ENCODE assay signal across 9 mouse cellular contexts in the genomic region with DNA sequence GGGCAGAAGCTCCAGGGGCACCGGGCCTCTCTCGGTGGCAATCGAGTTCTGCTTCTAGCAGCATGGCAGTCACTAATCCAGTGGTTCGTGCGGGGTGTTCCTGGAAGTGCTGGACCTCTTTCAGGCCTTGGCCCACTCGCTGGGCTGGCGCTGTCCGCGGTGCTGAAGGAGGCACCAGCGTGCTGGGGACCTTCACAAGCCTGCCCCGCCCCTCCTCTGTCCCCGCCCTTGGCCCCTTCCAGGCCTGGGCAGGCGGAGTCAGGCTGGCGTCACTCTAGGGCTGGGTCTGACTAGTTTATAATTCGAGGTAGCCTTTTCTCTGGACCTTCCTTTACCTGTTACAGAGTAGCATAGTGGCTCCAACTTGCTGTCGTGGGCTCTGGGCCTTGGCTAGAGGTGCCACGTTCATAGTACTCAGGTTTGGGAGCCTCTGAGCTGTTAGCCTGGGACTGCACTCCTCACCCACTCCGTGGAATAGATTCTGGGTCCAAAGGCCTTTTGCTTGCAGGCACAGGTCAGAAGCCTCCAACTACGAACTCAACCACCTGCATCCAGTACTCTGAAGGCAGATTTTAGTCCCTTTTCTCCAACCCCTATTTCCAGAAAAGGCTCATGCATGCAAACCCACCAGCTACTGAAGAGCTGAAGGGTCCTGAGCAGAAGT. TPM values are rescaled to one million over a fixed set of nuclear protein-coding genes. Genes with fewer than 3 reads are reported as not detected.
A peak's percentile ranks its signal among the peaks of the same experiment; 100 is the strongest.
DNase-seq lines count a peak whose midpoint lies in the region; ATAC-seq and TF ChIP-seq lines count a peak whose summit lies in the region.
"Had no signal": no experiment of that assay in that cellular context is flagged by ENCODE, and none has a peak within 500 bp of the region (broad histone marks: within the 10 kb centered on the region; RNA-seq: fewer than 3 reads in every experiment).

Gene Lhx3, minus strand, starts transcription at position 164 of the 664 bp plus-strand sequence.

- no peak within 1 kb of the TSS for H3K4me3 ChIP-seq in forebrain, postnatal 0 days (ENCODE audit: low read depth, low read length)
- H3K4me3 ChIP-seq in hindbrain, embryonic 10.5 days = peak within 1 kb of the TSS; percentile 39

- WGBS in forebrain, postnatal 0 days = 11% methylated on average over 19 of the region's 19 CpGs
- 5% methylated on average over 19 of the region's 19 CpGs for WGBS in hindbrain, embryonic 10.5 days

- peaks cover 32% of the 10 kb centered on the region for H3K36me3 ChIP-seq in forebrain, postnatal 0 days (ENCODE audit: insufficient read depth)
- peaks cover 40% of the 10 kb centered on the region for H3K36me3 ChIP-seq in hindbrain, embryonic 10.5 days

- H3K27ac ChIP-seq in forebrain, postnatal 0 days (ENCODE audit: low read depth, low read length) = no peak within 1 kb of the TSS
- H3K27ac ChIP-seq in hindbrain, embryonic 10.5 days = peak within 1 kb of the TSS; percentile 35; the same call in 1 of the 2 replicates

- TF ChIP-seq CTCF in forebrain, postnatal 0 days (IDR thresholded peaks at IDR 0.05; ENCODE audit: low read depth) = no peak

- H3K4me2 ChIP-seq in forebrain, postnatal 0 days (ENCODE audit: low read depth) = no peak within 1 kb of the TSS

- peaks cover 48% of the 10 kb centered on the region for H3K27me3 ChIP-seq in forebrain, postnatal 0 days (ENCODE audit: insufficient read depth, low read length)
- H3K27me3 ChIP-seq in hindbrain, embryonic 10.5 days (ENCODE audit: insufficient read depth, poor library complexity, severe bottlenecking) = peaks cover 56% of the 10 kb centered on the region

- H3K4me1 ChIP-seq in forebrain, postnatal 0 days (ENCODE audit: insufficient read depth) = 0 out of 2 replicates have a peak, but pooled peaks cover 7% of the 10 kb centered on the region
- peaks cover 30% of the 10 kb centered on the region for H3K4me1 ChIP-seq in hindbrain, embryonic 10.5 days (replicated peaks)

- peak; percentile 44 to 45 for DNase-seq in B cell, adult 2 months
- DNase-seq in adrenal gland, adult 2 months = peak; percentile 95
- peak; percentile 42 for DNase-seq in forebrain, postnatal 0 days
- DNase-seq in hindbrain, embryonic 10.5 days (ENCODE audit: low spot score) = peak; percentile 88
- peak; percentile 35 to 48 for DNase-seq in layer of hippocampus, postnatal 14 days (ENCODE audit: low spot score in 2 of 2)
- DNase-seq in lung, postnatal 10 days = peak; percentile 94
- peak; percentile 75 for DNase-seq in right cerebral cortex, postnatal 4 days
- peak; percentile 87 for DNase-seq in yolk sac, embryonic 10.5 days (ENCODE audit: low spot score)

- H3K9ac ChIP-seq in forebrain, postnatal 0 days = no peak within 1 kb of the TSS

- ATAC-seq in forebrain, postnatal 0 days = peak; percentile 58

- H3K9me3 ChIP-seq in forebrain, postnatal 0 days (ENCODE audit: low read length) = no peaks in the 10 kb centered on the region
- peaks cover 6% of the 10 kb centered on the region for H3K9me3 ChIP-seq in hindbrain, embryonic 10.5 days

RNA-seq across cellular contexts. Expression of gene Lhx3, which starts in this region (rescaled TPM):
- 1 to 10 TPM in 1 of 2 experiments, not detected in 1; 2.6 TPM for total RNA-seq in adrenal gland, adult 2 months (2021)
- polyA plus RNA-seq in adrenal gland, adult 2 months (2012; rRNA removed) = 0.84 and 1.4 TPM in 2 replicates
- 0.08 TPM in 1 of 2 replicates, not detected in the other for total RNA-seq in forebrain, postnatal 0 days (2014; rRNA removed)
- polyA plus RNA-seq in forebrain, postnatal 0 days (2015; fragmentation: Nextera tagmentation; extraction: Ambion mirVana) = 0.06 TPM in 1 of 2 replicates, not detected in the other
- polyA plus RNA-seq in hindbrain, embryonic 10.5 days (2016; fragmentation: Nextera tagmentation; extraction: Ambion mirVana) = 4.4 and 6.3 TPM in 2 replicates
- total RNA-seq in layer of hippocampus, postnatal 14 days (2021) = not detected
- polyA plus RNA-seq: spleen, adult 2 months had no signal

Comparison
In these comparisons a context has a peak if more than half of its experiments do, and no peak if none do; other contexts are left out.
1. Peak in DNase-seq and ATAC-seq in forebrain, postnatal 0 days; RNA of the gene not detected or under 1 TPM.
2. Peak in DNase-seq in layer of hippocampus, postnatal 14 days; RNA of the gene not detected or under 1 TPM.
3. DNase-seq: peak in every context shown above with its lines; median percentile 95 in adrenal gland, adult 2 months; 94 in lung, postnatal 10 days; 88 in hindbrain, embryonic 10.5 days; 87 in yolk sac, embryonic 10.5 days; 75 in right cerebral cortex, postnatal 4 days; 44 in B cell, adult 2 months; 42 in forebrain, postnatal 0 days; 42 in layer of hippocampus, postnatal 14 days.